Mouse (Mus musculus): Measurements from ENCODE around the gene Fam49a. TPM values are rescaled to one million over a fixed set of nuclear protein-coding genes. Genes with fewer than 3 reads are reported as not detected.

The Fam49a gene
- polyA plus RNA-seq, 1 experiment = 6.2 TPM

DNA sequence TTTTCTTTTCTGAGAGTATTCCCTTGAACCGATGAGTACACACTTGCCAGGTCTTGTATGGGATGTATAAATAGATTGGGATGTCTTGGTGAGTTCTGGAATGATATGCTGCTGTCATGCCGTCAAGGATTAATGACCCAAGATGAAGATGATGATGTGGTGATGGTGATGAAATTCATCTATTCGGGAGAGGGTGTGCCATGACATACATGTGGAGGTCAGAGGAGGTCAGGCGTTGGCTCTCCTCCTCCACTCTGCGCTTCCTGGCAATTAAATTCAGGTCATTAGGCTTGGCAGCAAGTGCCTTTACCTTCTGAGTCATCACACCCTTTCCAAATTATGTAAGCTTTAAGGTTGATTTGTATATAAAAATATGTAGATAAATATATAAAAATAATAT, 95.0 kb downstream of the Fam49a start:
- 81% methylated on average over 5 of the region's 5 CpGs for WGBS
- Histone ChIP-seq H3K27ac (ENCODE audit: control insufficient read depth, insufficient read depth, low read depth, low read length, poor library complexity) (no peak overlapping the region), H3K4me3 (replicated peaks; ENCODE audit: control insufficient read depth, low read depth, low read length) (no peak overlapping the region), H3K4me1 (ENCODE audit: control insufficient read depth, insufficient read depth, low read length) (no peaks in the 10 kb centered on the region)
- TF ChIP-seq POLR2A (IDR thresholded peaks at IDR 0.05; ENCODE audit: borderline replicate concordance, control insufficient read depth, low read depth, low read length) (no peak), CTCF (IDR thresholded peaks at IDR 0.05; ENCODE audit: control insufficient read depth, insufficient read depth, low read length) (no peak)

DNA sequence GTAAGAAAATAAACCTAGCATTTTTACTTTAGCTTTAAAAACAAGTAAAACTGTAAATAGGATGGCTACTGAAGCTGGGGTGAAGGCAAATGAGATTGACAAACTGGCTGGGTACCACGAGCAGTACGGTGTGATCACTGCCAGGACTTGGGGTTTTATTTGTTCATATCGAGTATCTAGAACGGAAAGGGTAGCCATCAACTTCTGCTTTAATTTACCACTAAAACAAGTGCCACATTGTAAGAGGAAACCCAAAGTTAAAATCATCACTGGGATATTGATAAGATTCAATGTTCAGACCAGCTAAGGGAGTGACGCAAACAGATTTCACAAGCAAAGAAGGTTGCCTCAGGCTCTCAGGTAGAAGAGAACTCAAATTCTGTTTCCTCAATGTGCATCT, 98.0 kb downstream of the Fam49a start:
- 32% methylated on average over 5 of the region's 5 CpGs for WGBS
- Histone ChIP-seq H3K27ac (ENCODE audit: control insufficient read depth, insufficient read depth, low read depth, low read length, poor library complexity) (no peak overlapping the region), H3K4me1 (ENCODE audit: control insufficient read depth, insufficient read depth, low read length) (no peaks in the 10 kb centered on the region), H3K4me3 (replicated peaks; ENCODE audit: control insufficient read depth, low read depth, low read length) (no peak overlapping the region)
- TF ChIP-seq CTCF (IDR thresholded peaks at IDR 0.05; ENCODE audit: control insufficient read depth, insufficient read depth, low read length) (no peak), POLR2A (IDR thresholded peaks at IDR 0.05; ENCODE audit: borderline replicate concordance, control insufficient read depth, low read depth, low read length) (no peak)

DNA sequence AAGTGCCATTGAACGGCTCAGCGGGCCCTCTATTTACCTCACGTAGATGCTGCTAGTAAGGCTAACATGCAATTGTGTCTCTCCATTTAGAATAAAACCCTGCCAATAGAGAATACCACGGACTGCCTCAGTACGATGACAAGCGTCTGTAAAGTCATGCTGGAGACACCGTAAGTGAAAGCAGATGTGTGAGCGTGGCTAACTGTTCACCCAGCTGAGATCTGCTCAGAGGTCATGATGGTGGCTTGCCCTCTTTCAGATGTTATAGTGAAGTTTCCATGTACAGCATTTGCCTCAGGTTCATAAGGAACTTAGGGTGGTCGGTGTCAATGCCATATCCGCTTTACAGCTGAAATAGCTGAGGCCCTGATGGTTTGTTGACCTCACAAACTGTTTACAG, 100.4 kb downstream of the Fam49a start:
- 84% methylated on average over 10 of the region's 10 CpGs for WGBS
- Histone ChIP-seq H3K27ac (ENCODE audit: control insufficient read depth, insufficient read depth, low read depth, low read length, poor library complexity) (no peak overlapping the region), H3K4me3 (replicated peaks; ENCODE audit: control insufficient read depth, low read depth, low read length) (no peak overlapping the region), H3K4me1 (ENCODE audit: control insufficient read depth, insufficient read depth, low read length) (no peaks in the 10 kb centered on the region)
- no peak for TF ChIP-seq CTCF (IDR thresholded peaks at IDR 0.05; ENCODE audit: control insufficient read depth, insufficient read depth, low read length)
- no peak for TF ChIP-seq POLR2A (IDR thresholded peaks at IDR 0.05; ENCODE audit: borderline replicate concordance, control insufficient read depth, low read depth, low read length)

DNA sequence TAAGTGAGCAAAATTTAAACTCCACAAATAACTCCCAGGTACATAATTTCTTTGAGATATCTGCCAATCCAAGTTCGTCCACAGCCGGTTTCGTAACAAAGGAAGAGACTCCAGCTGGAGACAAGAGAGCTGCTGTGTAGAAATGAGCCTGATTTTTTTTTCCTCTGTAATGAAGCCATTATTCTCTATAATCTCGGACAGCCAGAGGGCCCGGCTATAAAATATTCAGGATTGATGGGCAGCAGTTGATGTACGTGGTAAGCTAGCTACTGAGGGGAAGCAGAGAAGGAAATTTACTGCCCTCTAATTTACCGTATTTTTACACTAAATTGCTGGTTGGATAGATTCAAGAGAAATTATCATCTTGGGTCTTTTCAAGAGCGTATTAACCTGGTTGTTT, 102.3 kb downstream of the Fam49a start:
- H3K27ac ChIP-seq (ENCODE audit: control insufficient read depth, insufficient read depth, low read depth, low read length, poor library complexity) = no peak overlapping the region
- H3K4me1 ChIP-seq (ENCODE audit: control insufficient read depth, insufficient read depth, low read length) = no peaks in the 10 kb centered on the region
- H3K4me3 ChIP-seq (replicated peaks; ENCODE audit: control insufficient read depth, low read depth, low read length) = no peak overlapping the region
- TF ChIP-seq CTCF (IDR thresholded peaks at IDR 0.05; ENCODE audit: control insufficient read depth, insufficient read depth, low read length) (no peak), POLR2A (IDR thresholded peaks at IDR 0.05; ENCODE audit: borderline replicate concordance, control insufficient read depth, low read depth, low read length) (no peak)
- 82% methylated on average over 8 of the region's 8 CpGs for WGBS

DNA sequence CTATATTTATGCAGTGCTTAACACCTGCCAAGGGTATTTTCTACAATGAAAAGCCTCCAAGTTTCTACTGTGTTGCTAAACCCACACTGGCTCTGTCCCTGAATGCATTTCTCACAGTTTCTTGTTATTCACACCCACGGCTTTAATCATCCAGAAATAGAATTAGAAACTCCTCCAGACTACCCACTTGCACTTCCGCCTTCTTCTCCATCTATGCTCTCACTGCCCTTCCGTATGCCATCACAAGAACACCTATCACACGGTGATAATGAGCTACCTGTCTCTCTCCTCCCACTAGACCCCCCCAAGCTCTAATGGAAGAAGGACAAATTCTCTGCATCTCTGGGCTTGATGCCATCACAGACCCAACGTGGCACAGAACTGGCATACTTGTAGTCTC, 105.5 kb downstream of the Fam49a start:
- 80% methylated on average over 5 of the region's 5 CpGs for WGBS

GRCm38 (mm10) chr12:12373111-12373862, 111.3 kb downstream of the Fam49a start:
- no peak overlapping the region for H3K4me3 ChIP-seq (replicated peaks; ENCODE audit: control insufficient read depth, low read depth, low read length)
- no peaks in the 10 kb centered on the region for H3K4me1 ChIP-seq (ENCODE audit: control insufficient read depth, insufficient read depth, low read length)
- no peak overlapping the region for H3K27ac ChIP-seq (ENCODE audit: control insufficient read depth, insufficient read depth, low read depth, low read length, poor library complexity)
- 65% methylated on average over 11 of the region's 11 CpGs for WGBS
- TF ChIP-seq CTCF (IDR thresholded peaks at IDR 0.05; ENCODE audit: control insufficient read depth, insufficient read depth, low read length) (no peak), POLR2A (IDR thresholded peaks at IDR 0.05; ENCODE audit: borderline replicate concordance, control insufficient read depth, low read depth, low read length) (no peak)

More for the DNA sequence above, 105.5 kb downstream of the Fam49a start:
- no peak for TF ChIP-seq POLR2A (IDR thresholded peaks at IDR 0.05; ENCODE audit: borderline replicate concordance, control insufficient read depth, low read depth, low read length)
- TF ChIP-seq CTCF (IDR thresholded peaks at IDR 0.05; ENCODE audit: control insufficient read depth, insufficient read depth, low read length) = no peak
- Histone ChIP-seq H3K4me3 (replicated peaks; ENCODE audit: control insufficient read depth, low read depth, low read length) (no peak overlapping the region), H3K4me1 (ENCODE audit: control insufficient read depth, insufficient read depth, low read length) (no peaks in the 10 kb centered on the region), H3K27ac (ENCODE audit: control insufficient read depth, insufficient read depth, low read depth, low read length, poor library complexity) (no peak overlapping the region)

DNA sequence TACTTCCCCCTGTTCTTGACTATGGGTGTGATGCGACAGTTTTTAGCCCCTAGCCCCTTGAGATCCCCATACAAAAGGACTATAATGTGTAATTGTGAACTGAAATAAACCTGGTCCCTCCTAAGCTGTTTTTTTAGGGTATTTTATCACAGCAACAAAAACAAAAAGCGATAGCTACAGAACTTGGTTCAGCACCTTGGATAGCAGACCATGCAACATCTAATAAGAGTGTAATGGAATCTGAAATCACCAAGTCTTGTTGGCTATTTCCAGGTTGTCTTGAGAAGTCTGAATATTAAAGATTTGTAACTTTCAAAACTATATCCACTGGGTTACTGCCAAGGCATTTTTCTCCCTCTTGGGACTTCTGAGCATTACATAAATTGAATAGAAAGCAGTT, 117.1 kb downstream of the Fam49a start:
- WGBS = 52% methylated on average over 2 of the region's 2 CpGs
- H3K27ac ChIP-seq (ENCODE audit: control insufficient read depth, insufficient read depth, low read depth, low read length, poor library complexity) = no peak overlapping the region
- no peak overlapping the region for H3K4me3 ChIP-seq (replicated peaks; ENCODE audit: control insufficient read depth, low read depth, low read length)
- no peak for TF ChIP-seq CTCF (IDR thresholded peaks at IDR 0.05; ENCODE audit: control insufficient read depth, insufficient read depth, low read length)
- no peak for TF ChIP-seq POLR2A (IDR thresholded peaks at IDR 0.05; ENCODE audit: borderline replicate concordance, control insufficient read depth, low read depth, low read length)
- no peaks in the 10 kb centered on the region for H3K4me1 ChIP-seq (ENCODE audit: control insufficient read depth, insufficient read depth, low read length)

- no peak for TF ChIP-seq CTCF (IDR thresholded peaks at IDR 0.05; ENCODE audit: control insufficient read depth, insufficient read depth, low read length)
- TF ChIP-seq POLR2A (IDR thresholded peaks at IDR 0.05; ENCODE audit: borderline replicate concordance, control insufficient read depth, low read depth, low read length) = no peak
- 77% methylated on average over 1 of the region's 1 CpGs for WGBS
- Histone ChIP-seq H3K4me3 (replicated peaks; ENCODE audit: control insufficient read depth, low read depth, low read length) (no peak overlapping the region), H3K27ac (ENCODE audit: control insufficient read depth, insufficient read depth, low read depth, low read length, poor library complexity) (no peak overlapping the region), H3K4me1 (ENCODE audit: control insufficient read depth, insufficient read depth, low read length) (no peaks in the 10 kb centered on the region)
Measured at GRCm38 (mm10) chr12:12389271-12389670, 127.3 kb downstream of the Fam49a start.
